Mouse (Mus musculus) heart, embryonic 16.5 days (tissue): Measurements from ENCODE around the gene Epb41l5. TPM values are rescaled to one million over a fixed set of nuclear protein-coding genes. Genes with fewer than 3 reads are reported as not detected.

Experiments
- ATAC-seq: fragments of 200-750 bp; cut with Nextera tagmentation; replicated peaks from 2 replicates; pipeline ENCODE4 v1.8.0; 2017; ENCODE audit warnings: moderate number of reproducible peaks; ENCODE audit not compliant: insufficient read depth, low FRiP score; ENCODE audit errors: extremely low read depth
- H3K27ac ChIP-seq: fragments of 300-500 bp; sonication (generic); 2 replicates; pipeline ENCODE4 v1.5.1; 2014; ENCODE audit warnings: mild to moderate bottlenecking, low read length, control low read depth, moderate library complexity
- H3K27me3 ChIP-seq: fragments of 300-500 bp; sonication (generic); 2 replicates; pipeline ENCODE4 v1.6.1; 2014; ENCODE audit warnings: low read length, mixed read lengths; ENCODE audit not compliant: control insufficient read depth, insufficient read depth
- H3K36me3 ChIP-seq: fragments of 300-500 bp; sonication (generic); 2 replicates; pipeline ENCODE4 v1.6.1; 2014; ENCODE audit not compliant: control insufficient read depth, insufficient read depth
- H3K4me1 ChIP-seq: fragments of 300-500 bp; sonication (generic); 2 replicates; pipeline ENCODE4 v1.6.1; 2014; ENCODE audit warnings: low read length, mixed read lengths; ENCODE audit not compliant: control insufficient read depth, insufficient read depth
- H3K4me2 ChIP-seq: fragments of 300-500 bp; sonication (generic); 2 replicates; pipeline ENCODE4 v1.6.1; 2014; ENCODE audit warnings: low read depth, mild to moderate bottlenecking, control low read depth, low read length
- H3K4me3 ChIP-seq: fragments of 300-500 bp; sonication (generic); 2 replicates; pipeline ENCODE4 v1.5.1; 2014; ENCODE audit warnings: mild to moderate bottlenecking, control low read depth, low read length
- H3K9ac ChIP-seq: fragments of 300-500 bp; sonication (generic); 2 replicates; pipeline ENCODE4 v1.6.1; 2014; ENCODE audit warnings: low read length, control low read depth
- H3K9me3 ChIP-seq: fragments of 300-500 bp; sonication (generic); replicated peaks from 2 replicates; pipeline ENCODE4 v1.6.1; 2016; ENCODE audit warnings: low read length; ENCODE audit not compliant: control insufficient read depth
- WGBS: fragments of 180-500 bp; shearing (Covaris S2); extraction: QIAGEN DNeasy Blood & Tissue Kit; methylation state at CpG from one replicate; pipeline ENCODE4 v1.1.7; 2014; 5-methylcytosine and 5-hydroxymethylcytosine counted together
- polyA plus RNA-seq: library from polyadenylated mRNA; unstranded; fragments of >200 nt; fragmentation: Nextera tagmentation; extraction: Ambion mirVana; gene quantifications from 2 replicates; pipeline ENCODE4 v1.2.1, GENCODE M21; 2015

Gene Epb41l5
- polyA plus RNA-seq, 1 experiment from 2014 or later = 12.7 TPM

DNA sequence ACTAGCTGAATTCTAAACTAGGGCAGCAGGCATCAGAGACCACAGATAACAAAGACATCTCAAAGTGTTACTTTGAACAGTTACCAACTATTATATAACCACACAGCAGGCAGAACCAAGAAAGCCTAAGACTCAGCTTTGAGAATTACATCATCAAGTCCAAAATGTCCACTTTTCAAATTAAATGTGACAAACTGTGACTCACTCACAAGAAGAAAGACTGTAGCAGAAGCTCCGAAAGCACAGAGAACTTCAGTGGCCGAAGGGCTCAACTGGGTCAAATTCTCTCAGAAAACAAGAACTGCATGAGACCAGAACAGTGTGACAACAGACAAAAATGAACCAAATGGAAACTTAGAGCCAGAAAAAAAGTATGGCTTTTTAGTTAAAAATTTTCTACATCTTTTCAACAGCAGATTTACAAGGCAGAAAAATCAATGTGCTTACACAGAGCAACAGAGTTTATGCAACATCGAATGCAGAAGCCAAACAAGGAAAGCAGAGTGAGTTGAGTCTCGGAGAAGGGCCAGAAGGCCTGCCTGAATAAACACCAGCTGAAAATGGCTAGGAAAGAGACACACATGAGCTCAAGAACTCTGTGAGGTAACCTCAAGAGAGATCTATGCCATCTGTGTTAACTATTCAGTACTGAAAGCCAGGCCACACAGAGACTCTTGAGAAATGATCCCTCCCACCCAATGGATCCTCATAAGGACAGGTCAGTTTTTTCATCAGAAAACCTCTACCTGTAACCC lies 91.0 kb downstream of the Epb41l5 start:
- 87% methylated on average over 4 of the region's 4 CpGs for whole genome bisulfite sequencing
- H3K4me1 ChIP-seq = no peaks in the 10 kb centered on the region
- no peaks in the 10 kb centered on the region for H3K27me3 ChIP-seq
- H3K27ac ChIP-seq = no peak overlapping the region
- H3K9ac ChIP-seq = no peak overlapping the region
- no peak for ATAC-seq
- H3K4me2 ChIP-seq = no peak overlapping the region
- no peaks in the 10 kb centered on the region for H3K36me3 ChIP-seq
- peaks cover 5% of the 10 kb centered on the region; the same call in 1 of the 2 replicates for H3K9me3 ChIP-seq
- no peak overlapping the region for H3K4me3 ChIP-seq

DNA sequence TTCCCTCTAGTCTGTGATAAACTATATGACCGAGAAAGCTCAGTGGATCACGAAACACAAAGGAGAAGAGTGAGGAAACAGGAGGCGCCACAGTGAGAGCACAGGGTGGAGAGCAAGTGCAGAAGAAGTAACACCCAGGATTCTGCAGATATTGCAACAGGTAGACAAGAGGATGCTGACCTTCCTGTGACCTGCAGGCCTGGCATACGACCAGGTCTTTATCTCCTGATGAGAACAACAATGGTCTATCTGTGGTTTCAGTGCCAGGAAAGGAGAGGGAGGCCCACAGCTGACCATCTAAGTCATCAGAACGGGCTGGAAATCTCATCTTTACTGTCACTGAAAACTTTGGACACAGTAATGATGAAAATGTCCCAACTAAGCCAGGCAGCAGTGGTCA lies 93.1 kb downstream of the Epb41l5 start:
- no peaks in the 10 kb centered on the region for H3K27me3 ChIP-seq
- WGBS = 58% methylated on average over 5 of the region's 5 CpGs
- ATAC-seq = no peak
- no peaks in the 10 kb centered on the region for H3K4me1 ChIP-seq
- no peak overlapping the region for H3K4me2 ChIP-seq
- H3K9me3 ChIP-seq = peaks cover 1% of the 10 kb centered on the region; the same call in 1 of the 2 replicates
- H3K4me3 ChIP-seq = no peak overlapping the region
- no peak overlapping the region for H3K9ac ChIP-seq
- H3K36me3 ChIP-seq = no peaks in the 10 kb centered on the region
- H3K27ac ChIP-seq = no peak overlapping the region

DNA sequence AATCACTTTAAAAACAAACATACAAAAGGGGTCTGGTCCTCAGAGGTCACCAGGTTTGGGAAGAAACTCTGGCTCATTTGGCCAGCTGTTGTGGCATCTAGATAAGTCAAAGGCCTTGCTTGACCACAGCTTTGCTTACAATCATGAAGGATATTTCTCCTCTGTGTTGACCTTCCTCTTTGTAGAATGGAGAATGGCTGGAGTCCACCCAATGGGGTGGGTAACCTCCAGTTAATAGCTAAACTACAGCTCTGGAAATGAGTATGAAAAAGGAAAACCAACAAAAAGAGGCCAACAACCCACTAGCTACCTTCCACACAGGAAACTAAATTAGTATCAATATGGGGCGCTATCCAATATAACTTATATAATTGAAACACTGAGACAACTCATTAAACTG lies 97.1 kb downstream of the Epb41l5 start:
- Histone ChIP-seq H3K4me2 (no peak overlapping the region), H3K4me1 (no peaks in the 10 kb centered on the region), H3K36me3 (0 out of 2 replicates have a peak, but pooled peaks cover 2% of the 10 kb centered on the region), H3K9me3 (no peaks in the 10 kb centered on the region), H3K27ac (no peak overlapping the region), H3K4me3 (no peak overlapping the region), H3K27me3 (no peaks in the 10 kb centered on the region), H3K9ac (no peak overlapping the region)
- no peak for ATAC-seq
- 92% methylated on average over 1 of the region's 1 CpGs for WGBS

DNA sequence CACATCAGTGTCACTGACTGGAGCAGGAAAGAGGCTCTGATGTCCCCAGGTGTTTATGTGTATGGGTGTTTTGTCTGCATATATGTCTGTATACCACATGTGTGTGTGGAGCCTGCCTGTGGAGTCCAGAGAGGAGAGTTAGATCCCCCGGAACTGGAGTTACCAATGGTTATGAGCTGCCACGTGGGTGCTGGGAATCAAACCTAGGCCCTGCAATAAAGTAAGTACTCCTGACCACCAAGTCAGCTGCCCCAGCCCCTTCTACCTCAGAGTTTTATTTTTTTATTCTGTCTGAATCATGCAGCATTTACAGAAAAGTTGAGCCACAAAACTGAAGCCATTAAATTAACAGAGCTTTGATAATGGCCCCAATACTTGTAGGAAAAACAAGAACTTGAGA lies 98.7 kb downstream of the Epb41l5 start:
- Histone ChIP-seq H3K27me3 (no peaks in the 10 kb centered on the region), H3K9me3 (no peaks in the 10 kb centered on the region), H3K4me3 (no peak overlapping the region), H3K27ac (no peak overlapping the region), H3K4me2 (no peak overlapping the region), H3K9ac (no peak overlapping the region), H3K4me1 (no peaks in the 10 kb centered on the region), H3K36me3 (0 out of 2 replicates have a peak, but pooled peaks cover 2% of the 10 kb centered on the region)
- WGBS = 98% methylated on average over 2 of the region's 2 CpGs
- ATAC-seq = no peak

DNA sequence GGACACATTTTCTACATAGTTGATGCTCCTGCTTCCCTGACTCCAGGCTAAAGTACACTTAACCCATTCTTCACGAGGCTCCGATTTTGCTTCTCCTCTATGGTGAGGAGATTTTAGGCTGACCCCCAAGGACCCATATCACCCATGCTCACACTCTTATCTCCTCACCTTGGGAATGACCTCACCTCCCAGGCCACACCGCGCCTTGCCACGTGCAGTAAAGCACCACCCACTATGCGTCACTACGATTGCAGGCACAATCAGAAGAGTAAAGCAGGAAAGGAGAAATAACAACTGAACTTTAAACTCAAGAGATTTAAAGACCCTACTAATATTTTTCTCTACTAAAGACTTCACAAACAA lies 99.5 kb downstream of the Epb41l5 start:
- no peak overlapping the region for H3K9ac ChIP-seq
- H3K36me3 ChIP-seq = 0 out of 2 replicates have a peak, but pooled peaks cover 2% of the 10 kb centered on the region
- no peak overlapping the region for H3K4me2 ChIP-seq
- no peaks in the 10 kb centered on the region for H3K9me3 ChIP-seq
- no peak overlapping the region for H3K27ac ChIP-seq
- WGBS = 62% methylated on average over 7 of the region's 7 CpGs
- H3K4me1 ChIP-seq = no peaks in the 10 kb centered on the region
- no peaks in the 10 kb centered on the region for H3K27me3 ChIP-seq
- no peak for ATAC-seq
- H3K4me3 ChIP-seq = no peak overlapping the region

DNA sequence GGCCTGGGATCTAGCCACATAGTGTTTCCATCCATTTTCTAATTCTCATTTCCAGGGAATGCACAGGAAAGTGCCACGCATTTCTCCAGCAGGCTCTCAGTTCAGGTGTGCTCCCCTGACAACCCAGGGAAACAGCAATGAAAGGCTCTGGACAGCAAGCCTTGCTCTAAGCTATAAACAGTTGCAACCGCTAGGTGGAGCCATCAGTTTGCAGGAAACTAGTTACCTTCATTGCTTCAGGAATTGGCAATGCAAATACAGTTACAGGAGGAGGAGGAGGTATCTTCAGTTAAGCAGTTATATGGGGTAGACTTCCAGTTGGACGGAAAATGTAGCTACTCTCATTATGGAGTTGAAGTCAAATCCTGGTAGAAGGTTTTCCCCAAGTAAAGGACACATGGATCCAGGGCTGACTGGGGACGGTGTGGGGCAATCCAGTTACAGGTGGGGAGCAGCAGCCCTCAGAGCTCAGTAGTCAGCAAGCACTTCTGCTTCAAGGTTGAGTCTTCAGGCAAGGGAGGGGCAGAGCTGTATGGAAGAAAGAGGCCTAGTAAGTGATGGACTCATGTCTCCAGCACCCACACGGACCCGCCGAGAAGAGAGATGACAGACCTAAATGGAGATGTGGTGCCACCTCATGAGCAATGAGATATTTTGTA lies 100.0 kb downstream of the Epb41l5 start:
- no peak for ATAC-seq
- 64% methylated on average over 7 of the region's 7 CpGs for WGBS
- H3K27me3 ChIP-seq = no peaks in the 10 kb centered on the region
- no peak overlapping the region for H3K4me2 ChIP-seq
- no peaks in the 10 kb centered on the region for H3K9me3 ChIP-seq
- H3K36me3 ChIP-seq = 0 out of 2 replicates have a peak, but pooled peaks cover 2% of the 10 kb centered on the region
- H3K4me1 ChIP-seq = no peaks in the 10 kb centered on the region
- no peak overlapping the region for H3K27ac ChIP-seq
- H3K4me3 ChIP-seq = no peak overlapping the region
- no peak overlapping the region for H3K9ac ChIP-seq

DNA sequence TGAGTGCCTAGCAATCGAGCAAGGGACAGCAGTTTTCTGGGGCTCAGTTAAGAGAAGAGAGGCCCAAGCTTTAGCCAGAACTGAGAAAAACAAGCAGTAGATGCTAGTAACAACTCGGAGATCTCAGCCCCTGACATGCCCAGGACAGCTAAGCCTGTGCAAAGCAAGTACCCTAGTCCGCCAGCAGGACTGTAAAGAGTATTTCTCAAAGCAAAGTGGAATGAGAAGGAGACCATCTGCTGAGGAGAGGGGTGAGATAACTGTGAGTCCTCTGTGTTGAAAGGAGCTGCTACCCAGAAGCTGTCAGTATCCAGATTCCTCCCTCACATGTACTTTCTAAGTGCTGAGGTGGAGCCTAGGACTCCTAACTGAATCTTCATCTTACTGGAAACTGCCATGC lies 102.3 kb downstream of the Epb41l5 start:
- no peak overlapping the region for H3K9ac ChIP-seq
- 0 out of 2 replicates have a peak, but pooled peaks cover 2% of the 10 kb centered on the region for H3K36me3 ChIP-seq
- H3K9me3 ChIP-seq = no peaks in the 10 kb centered on the region
- ATAC-seq = no peak
- H3K27me3 ChIP-seq = no peaks in the 10 kb centered on the region
- H3K27ac ChIP-seq = no peak overlapping the region
- H3K4me3 ChIP-seq = no peak overlapping the region
- peaks cover 2% of the 10 kb centered on the region; the same call in 1 of the 2 replicates for H3K4me1 ChIP-seq
- no peak overlapping the region for H3K4me2 ChIP-seq
- 74% methylated on average over 3 of the region's 3 CpGs for WGBS

DNA sequence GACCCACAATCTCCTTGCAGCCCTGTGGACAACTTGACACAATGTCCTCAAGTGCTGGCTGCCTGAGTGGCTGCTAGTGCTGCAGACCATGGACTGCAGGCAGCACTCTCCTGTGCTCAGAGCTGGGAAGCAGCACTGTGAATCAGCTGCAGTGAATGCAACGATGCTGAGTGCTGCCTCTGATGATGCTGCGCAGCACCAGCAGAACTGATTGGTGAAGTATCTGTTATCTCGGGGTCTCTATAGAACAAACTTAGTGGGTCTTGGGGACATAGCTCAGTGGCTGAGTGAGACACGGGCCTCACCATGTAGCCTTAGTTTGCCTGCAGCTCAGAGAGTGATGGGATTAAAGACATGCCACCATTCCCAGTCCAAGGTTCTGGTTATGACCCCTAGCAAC lies 103.1 kb downstream of the Epb41l5 start:
- no peak for ATAC-seq
- no peak overlapping the region for H3K9ac ChIP-seq
- no peak overlapping the region for H3K27ac ChIP-seq
- H3K4me1 ChIP-seq = peaks cover 8% of the 10 kb centered on the region; the same call in 1 of the 2 replicates
- H3K4me3 ChIP-seq = no peak overlapping the region
- H3K36me3 ChIP-seq = 0 out of 2 replicates have a peak, but pooled peaks cover 2% of the 10 kb centered on the region
- no peaks in the 10 kb centered on the region for H3K27me3 ChIP-seq
- WGBS = 61% methylated on average over 4 of the region's 4 CpGs
- no peak overlapping the region for H3K4me2 ChIP-seq
- H3K9me3 ChIP-seq = no peaks in the 10 kb centered on the region

DNA sequence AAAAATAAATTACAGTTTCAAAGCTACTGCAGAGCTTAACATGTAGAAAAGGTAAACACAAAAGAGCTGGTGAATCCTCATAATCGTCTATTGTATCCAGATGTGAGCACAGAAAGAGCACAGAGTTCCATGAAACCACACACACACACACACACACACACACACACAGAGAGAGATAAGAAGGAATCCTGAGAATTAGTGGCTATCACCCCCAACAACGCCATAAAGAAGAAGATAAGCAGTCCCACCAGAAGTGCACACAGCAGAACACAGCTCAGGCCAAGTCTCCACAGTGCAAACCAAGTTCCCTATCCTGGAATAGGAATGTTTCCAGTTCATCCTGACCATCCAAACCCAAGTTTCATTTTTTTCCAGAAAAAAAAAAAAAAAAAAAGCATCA lies 103.6 kb downstream of the Epb41l5 start:
- Histone ChIP-seq H3K36me3 (0 out of 2 replicates have a peak, but pooled peaks cover 2% of the 10 kb centered on the region), H3K4me1 (peaks cover 8% of the 10 kb centered on the region; the same call in 1 of the 2 replicates), H3K27me3 (no peaks in the 10 kb centered on the region), H3K9ac (no peak overlapping the region), H3K27ac (no peak overlapping the region), H3K4me2 (no peak overlapping the region), H3K4me3 (no peak overlapping the region), H3K9me3 (no peaks in the 10 kb centered on the region)
- 21% methylated on average over 2 of the region's 2 CpGs for WGBS
- no peak for ATAC-seq
